Mouse (Mus musculus) erythroblast, embryonic 14.5 days (primary cell): ENCODE data around the gene 4930579F01Rik. TPM values are rescaled to one million over a fixed set of nuclear protein-coding genes. Genes with fewer than 3 reads are reported as not detected.
"Not testable (repeated sequence)": the region's sequence is repeated elsewhere in the genome, so short reads cannot be mapped to it uniquely, and the experiment has no call there.

ENCODE experiments used
- H3K27me3 ChIP-seq: 2 replicates; pipeline ENCODE4 v1.6.1; 2012; ENCODE audit warnings: inconsistent platforms; ENCODE audit not compliant: control insufficient read depth
- H3K36me3 ChIP-seq: 2 replicates; pipeline ENCODE4 v1.6.1; 2012; ENCODE audit warnings: mild to moderate bottlenecking, inconsistent platforms; ENCODE audit not compliant: control insufficient read depth
- H3K4me1 ChIP-seq: 2 replicates; pipeline ENCODE4 v1.6.1; 2012; ENCODE audit warnings: inconsistent platforms; ENCODE audit not compliant: control insufficient read depth
- H3K4me3 ChIP-seq: replicated peaks from 2 replicates; pipeline ENCODE3; 2012; ENCODE audit warnings: moderate library complexity, mild to moderate bottlenecking, inconsistent platforms
- H3K9me3 ChIP-seq: 2 replicates; pipeline ENCODE4 v1.6.1; 2012; ENCODE audit warnings: low read length, inconsistent platforms, mixed read lengths; ENCODE audit not compliant: control insufficient read depth
- GATA1 ChIP-seq: IDR thresholded peaks from 2 replicates; pipeline ENCODE4 v1.6.1; 2012; ENCODE audit warnings: low read length, inconsistent platforms, mixed read lengths
- TAL1 ChIP-seq: IDR thresholded peaks from 3 replicates; pipeline ENCODE4 v1.6.1; 2012; ENCODE audit warnings: low read length, inconsistent platforms, mixed read lengths
- polyA plus RNA-seq: library from polyadenylated mRNA; stranded (reverse); fragments of >175 nt; gene quantifications from 2 replicates; pipeline ENCODE4 v1.2.3, GENCODE M21; 2012

Gene 4930579F01Rik
- polyA plus RNA-seq, 1 experiment, result not detected

DNA sequence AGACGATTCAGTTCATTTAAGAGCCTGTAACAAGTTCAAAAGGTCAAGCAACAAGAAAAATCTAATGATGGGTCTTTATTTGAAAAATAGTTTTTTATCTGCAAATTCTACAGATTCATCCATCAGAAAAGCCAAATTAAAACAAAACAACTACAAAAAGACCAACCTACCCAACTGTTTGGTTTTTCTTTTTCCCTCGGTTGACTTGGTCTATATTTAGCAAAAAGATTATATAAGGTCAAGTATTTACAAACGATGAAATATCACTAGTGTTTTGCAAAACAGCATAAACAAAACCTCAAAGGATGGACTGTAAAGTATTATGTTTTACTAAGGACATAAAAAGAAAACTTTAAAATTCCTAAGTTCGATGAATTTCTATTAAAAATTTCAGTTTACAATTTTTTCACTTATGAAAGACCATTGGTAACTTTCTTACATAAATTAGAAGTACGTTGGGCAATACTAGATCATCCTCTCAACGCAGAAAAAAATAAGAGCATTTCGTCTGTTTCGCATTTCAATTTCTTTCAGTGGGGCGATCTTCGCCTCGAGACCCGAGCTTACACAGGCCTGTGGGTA, 50.8 kb downstream of the 4930579F01Rik start:
- peaks cover 8% of the 10 kb centered on the region for H3K36me3 ChIP-seq
- H3K4me1 ChIP-seq, result peaks cover 14% of the 10 kb centered on the region
- H3K4me3 ChIP-seq, result peak overlapping the region; percentile 95
- no peaks in the 10 kb centered on the region for H3K27me3 ChIP-seq
- peaks cover 3% of the 10 kb centered on the region; the same call in 1 of the 2 replicates for H3K9me3 ChIP-seq
- TF ChIP-seq GATA1 (no peak), TAL1 (no peak)

DNA sequence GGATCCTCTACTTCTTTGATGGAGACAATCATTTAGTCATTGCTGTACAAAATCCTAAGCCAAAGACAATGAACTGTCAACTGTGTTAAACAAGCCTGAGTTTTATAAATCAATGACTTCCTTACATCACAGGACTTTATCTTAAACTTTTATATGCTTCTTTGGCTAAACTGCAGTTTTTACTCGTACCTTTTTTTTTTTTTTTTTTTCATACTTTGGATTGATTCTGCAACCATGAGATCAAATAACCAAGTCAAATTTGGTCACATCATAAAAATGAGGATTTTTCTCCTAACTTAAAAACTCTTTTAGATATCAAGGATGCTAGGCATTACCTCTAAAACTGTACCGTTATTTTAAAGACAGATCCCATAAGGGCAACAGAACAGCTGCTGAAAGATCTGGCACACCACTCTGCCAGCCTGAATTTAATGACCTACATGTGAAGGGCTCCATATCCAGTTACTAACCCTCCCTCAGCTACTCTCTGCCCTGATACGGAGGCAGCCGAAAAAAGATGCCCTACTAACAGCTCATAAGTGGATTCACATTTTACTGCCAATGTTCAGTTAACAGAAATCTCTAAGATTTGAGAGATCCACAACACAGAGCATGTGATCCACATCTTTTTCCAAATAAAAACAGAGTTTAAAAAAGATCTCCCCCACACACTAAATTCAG, 51.4 kb downstream of the 4930579F01Rik start:
- peak overlapping the region; percentile 95 for H3K4me3 ChIP-seq
- H3K4me1 ChIP-seq, result peaks cover 14% of the 10 kb centered on the region
- H3K36me3 ChIP-seq, result peaks cover 5% of the 10 kb centered on the region

DNA sequence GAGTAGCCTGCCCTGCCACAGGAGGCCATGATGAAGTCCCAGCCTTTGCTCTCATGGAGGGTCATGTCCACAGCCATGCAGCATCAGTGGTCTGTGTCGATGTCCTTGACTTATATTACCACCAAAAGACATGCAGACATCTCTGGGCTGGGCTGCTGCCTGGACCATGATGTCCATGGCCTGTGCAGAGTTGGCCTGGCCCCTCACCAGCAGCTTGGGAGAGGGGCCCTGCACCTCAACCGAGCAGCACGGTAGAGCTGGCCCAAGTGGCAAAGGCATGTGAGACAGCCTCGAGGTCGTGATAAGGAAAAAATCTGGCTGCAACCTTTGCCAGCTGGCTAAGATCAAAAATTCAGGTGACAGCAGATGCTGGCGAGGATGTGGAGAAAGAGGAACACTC, 54.0 kb downstream of the 4930579F01Rik start:
- H3K4me3 ChIP-seq, result no peak overlapping the region
- no peaks in the 10 kb centered on the region for H3K27me3 ChIP-seq
- peaks cover 3% of the 10 kb centered on the region for H3K36me3 ChIP-seq
- H3K4me1 ChIP-seq, result peaks cover 12% of the 10 kb centered on the region
- TF ChIP-seq GATA1, result no peak
- no peak for TF ChIP-seq TAL1
- H3K9me3 ChIP-seq, result peaks cover 3% of the 10 kb centered on the region; the same call in 1 of the 2 replicates

More for the DNA sequence above, 51.4 kb downstream of the 4930579F01Rik start:
- Histone ChIP-seq H3K9me3 (peaks cover 3% of the 10 kb centered on the region; the same call in 1 of the 2 replicates), H3K27me3 (no peaks in the 10 kb centered on the region)
- TF ChIP-seq GATA1, result no peak
- TF ChIP-seq TAL1, result no peak

GRCm38 (mm10) chr3:138138146-138138545, 55.5 kb downstream of the 4930579F01Rik start:
- H3K27me3 ChIP-seq, H3K4me3 ChIP-seq, H3K9me3 ChIP-seq: not testable (repeated sequence)

GRCm38 (mm10) chr3:138134528-138134927, 59.1 kb downstream of the 4930579F01Rik start:
- Histone ChIP-seq H3K36me3 (peaks cover 3% of the 10 kb centered on the region), H3K27me3 (no peaks in the 10 kb centered on the region), H3K4me1 (peaks cover under 1% of the 10 kb centered on the region; the same call in 1 of the 2 replicates), H3K4me3 (no peak overlapping the region), H3K9me3 (peaks cover 3% of the 10 kb centered on the region; the same call in 1 of the 2 replicates)
- TF ChIP-seq TAL1, result no peak
- no peak for TF ChIP-seq GATA1

More at GRCm38 (mm10) chr3:138138146-138138545, 55.5 kb downstream of the 4930579F01Rik start:
- not testable (repeated sequence) for H3K36me3 ChIP-seq, H3K4me1 ChIP-seq

- Histone ChIP-seq H3K4me1 (peaks cover 3% of the 10 kb centered on the region), H3K4me3 (no peak overlapping the region), H3K27me3 (no peaks in the 10 kb centered on the region), H3K9me3 (peaks cover 3% of the 10 kb centered on the region; the same call in 1 of the 2 replicates), H3K36me3 (peaks cover 3% of the 10 kb centered on the region)
- no peak for TF ChIP-seq TAL1
- no peak for TF ChIP-seq GATA1
Measured at GRCm38 (mm10) chr3:138133916-138134315, 59.7 kb downstream of the 4930579F01Rik start.

GRCm38 (mm10) chr3:138133463-138133862, 60.2 kb downstream of the 4930579F01Rik start:
- no peak overlapping the region for H3K4me3 ChIP-seq
- H3K4me1 ChIP-seq, result peaks cover 3% of the 10 kb centered on the region
- H3K36me3 ChIP-seq, result peaks cover 3% of the 10 kb centered on the region
- H3K27me3 ChIP-seq, result no peaks in the 10 kb centered on the region
- no peak for TF ChIP-seq TAL1
- TF ChIP-seq GATA1, result no peak
- peaks cover 3% of the 10 kb centered on the region; the same call in 1 of the 2 replicates for H3K9me3 ChIP-seq

DNA sequence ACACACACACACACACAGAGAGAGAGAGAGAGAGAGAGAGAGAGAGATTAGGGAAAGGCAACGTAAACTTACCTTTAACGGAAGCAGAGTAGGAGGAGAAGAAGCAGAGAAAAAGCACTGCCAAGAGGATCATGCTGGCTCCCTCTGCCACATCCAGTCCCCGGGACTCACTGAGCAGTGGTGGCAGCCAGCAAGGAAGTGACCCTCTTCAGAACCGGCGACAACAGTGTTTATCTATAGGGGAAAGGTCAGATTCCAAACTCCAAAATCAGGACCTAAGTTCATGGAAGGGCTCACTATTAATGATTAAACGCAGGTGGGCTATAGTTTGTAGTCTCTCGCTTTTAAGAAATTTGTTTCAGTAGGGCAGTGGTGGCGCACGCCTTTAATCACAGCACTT, 62.5 kb downstream of the 4930579F01Rik start:
- H3K4me1 ChIP-seq, result peaks cover 6% of the 10 kb centered on the region
- no peaks in the 10 kb centered on the region for H3K36me3 ChIP-seq
- H3K27me3 ChIP-seq, result no peaks in the 10 kb centered on the region
- peak overlapping the region; percentile 32 for H3K4me3 ChIP-seq
- TF ChIP-seq TAL1, result no peak
- no peak for TF ChIP-seq GATA1
- H3K9me3 ChIP-seq, result no peaks in the 10 kb centered on the region

DNA sequence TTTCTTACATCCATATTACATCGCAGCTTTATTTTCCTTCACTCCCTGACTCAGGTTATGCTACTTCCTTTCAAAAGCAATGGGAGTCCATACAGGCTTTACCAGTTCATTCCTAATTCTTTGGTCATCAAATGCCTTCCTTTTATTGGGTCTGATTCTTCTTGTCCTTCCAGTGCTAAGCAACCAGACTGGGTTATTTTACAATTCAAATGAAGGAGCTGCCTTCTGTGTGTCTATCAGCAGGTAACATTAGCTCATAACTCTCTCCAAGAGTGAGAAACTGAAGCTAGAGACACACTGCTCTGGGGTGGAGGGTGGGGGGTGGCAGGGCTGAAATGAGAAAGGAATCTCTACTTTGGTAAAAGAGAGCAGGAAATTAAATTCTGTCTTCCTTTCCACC, 62.9 kb downstream of the 4930579F01Rik start:
- H3K4me1 ChIP-seq, result peaks cover 6% of the 10 kb centered on the region
- H3K9me3 ChIP-seq, result no peaks in the 10 kb centered on the region
- H3K4me3 ChIP-seq, result peak overlapping the region; percentile 32
- no peaks in the 10 kb centered on the region for H3K27me3 ChIP-seq
- TF ChIP-seq GATA1, result no peak
- TF ChIP-seq TAL1, result no peak
- H3K36me3 ChIP-seq, result no peaks in the 10 kb centered on the region
